Comparison of ENCODE assay signal across 8 mouse cellular contexts in the genomic region with DNA sequence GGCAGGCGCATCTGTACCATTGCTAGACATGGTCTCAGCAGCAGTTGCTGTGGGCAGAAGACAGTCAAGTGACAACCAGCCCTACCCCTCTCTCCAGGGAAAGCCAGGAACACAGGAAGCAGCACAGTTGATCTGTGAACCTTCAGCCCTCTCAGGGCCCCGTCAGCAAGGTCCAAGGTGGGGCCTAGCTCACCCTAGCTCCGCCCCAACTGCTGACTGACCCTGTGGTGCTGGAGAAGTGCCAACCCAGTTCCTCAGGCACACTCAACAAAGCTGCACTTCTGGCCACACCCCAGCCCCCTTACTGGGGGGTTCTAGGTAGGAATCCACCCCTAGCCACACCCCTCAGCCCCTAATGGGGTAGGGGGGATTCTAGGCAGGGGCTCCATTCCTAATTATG. TPM values are rescaled to one million over a fixed set of nuclear protein-coding genes. Genes with fewer than 3 reads are reported as not detected.
DNase-seq lines count a peak whose midpoint lies in the region; ATAC-seq lines count a peak whose summit lies in the region.

No protein-coding gene starts in this region.

- peak overlapping the region; percentile 94 for H3K27ac ChIP-seq in heart, embryonic 13.5 days (replicated peaks)
- H3K27ac ChIP-seq in neural tube, embryonic 15.5 days (replicated peaks), result no peak overlapping the region

- DNase-seq in testis, postnatal 10 days (ENCODE audit: low spot score), result peak; percentile 73
- DNase-seq in testis, postnatal 14 days (ENCODE audit: low spot score), result no peak
- DNase-seq in kidney, postnatal 4 days, result peak; percentile 70 to 79
- no peak for DNase-seq in Muller cell, postnatal 12 days (ENCODE audit: inconsistent ontology term)
- no peak for DNase-seq in thymus, postnatal 14 days
- no peak for DNase-seq in layer of hippocampus, adult 9-10 months (ENCODE audit: low spot score)

- peak overlapping the region; percentile 88 for H3K9ac ChIP-seq in heart, embryonic 13.5 days
- no peak overlapping the region for H3K9ac ChIP-seq in neural tube, embryonic 15.5 days (replicated peaks)

- H3K27me3 ChIP-seq in heart, embryonic 13.5 days (replicated peaks), result no peaks in the 10 kb centered on the region
- no peaks in the 10 kb centered on the region for H3K27me3 ChIP-seq in neural tube, embryonic 15.5 days (replicated peaks)

- H3K4me3 ChIP-seq in heart, embryonic 13.5 days, result peak overlapping the region; percentile 62
- H3K4me3 ChIP-seq in neural tube, embryonic 15.5 days (replicated peaks), result no peak overlapping the region

- H3K36me3 ChIP-seq in heart, embryonic 13.5 days, result peaks cover 45% of the 10 kb centered on the region
- H3K36me3 ChIP-seq in neural tube, embryonic 15.5 days, result no peaks in the 10 kb centered on the region

- peaks cover 48% of the 10 kb centered on the region for H3K4me1 ChIP-seq in heart, embryonic 13.5 days
- H3K4me1 ChIP-seq in neural tube, embryonic 15.5 days, result peaks cover 34% of the 10 kb centered on the region

- ATAC-seq in heart, embryonic 13.5 days (ENCODE audit: extremely low read depth, insufficient number of reproducible peaks, low FRiP score, low TSS enrichment), result peak; percentile 10; the same call in 1 of the 2 replicates
- no peak for ATAC-seq in neural tube, embryonic 15.5 days (ENCODE audit: low FRiP score)

- no peaks in the 10 kb centered on the region for H3K9me3 ChIP-seq in heart, embryonic 13.5 days
- H3K9me3 ChIP-seq in neural tube, embryonic 15.5 days (replicated peaks), result no peaks in the 10 kb centered on the region

- peak overlapping the region; percentile 90 for H3K4me2 ChIP-seq in heart, embryonic 13.5 days
- peak overlapping the region; percentile 6; the same call in 1 of the 2 replicates for H3K4me2 ChIP-seq in neural tube, embryonic 15.5 days

- WGBS in heart, embryonic 13.5 days, result 42% methylated on average over 3 of the region's 3 CpGs
- WGBS in neural tube, embryonic 15.5 days, result 68% methylated on average over 3 of the region's 3 CpGs

RNA-seq across cellular contexts. Expression of a gene that starts 4.8 kb away (rescaled TPM):
- polyA plus RNA-seq in heart, embryonic 13.5 days (2015; fragmentation: Nextera tagmentation; extraction: Ambion mirVana), result 67.1 and 71.8 TPM in 2 replicates
- polyA plus RNA-seq in neural tube, embryonic 15.5 days (2015; fragmentation: Nextera tagmentation; extraction: Ambion mirVana), result 13.2 and 28.7 TPM in 2 replicates

RNA-seq across cellular contexts. Expression of a gene that starts 11.2 kb away (rescaled TPM):
- polyA plus RNA-seq in heart, embryonic 13.5 days (2015; fragmentation: Nextera tagmentation; extraction: Ambion mirVana), result 7.7 and 8.4 TPM in 2 replicates
- polyA plus RNA-seq in neural tube, embryonic 15.5 days (2015; fragmentation: Nextera tagmentation; extraction: Ambion mirVana), result 1.2 and 2.9 TPM in 2 replicates

RNA-seq across cellular contexts. Expression of a gene that starts 12.3 kb away (rescaled TPM):
- not detected in 2 replicates for polyA plus RNA-seq in heart, embryonic 13.5 days (2015; fragmentation: Nextera tagmentation; extraction: Ambion mirVana)
- polyA plus RNA-seq in neural tube, embryonic 15.5 days (2015; fragmentation: Nextera tagmentation; extraction: Ambion mirVana), result 0.34 TPM in 1 of 2 replicates, not detected in the other

RNA-seq across cellular contexts. Expression of a gene that starts 15.3 kb away (rescaled TPM):
- polyA plus RNA-seq in heart, embryonic 13.5 days (2015; fragmentation: Nextera tagmentation; extraction: Ambion mirVana), result 70.7 and 74.7 TPM in 2 replicates
- polyA plus RNA-seq in neural tube, embryonic 15.5 days (2015; fragmentation: Nextera tagmentation; extraction: Ambion mirVana), result 13.8 and 59.4 TPM in 2 replicates

RNA-seq across cellular contexts. Expression of a gene that starts 31.2 kb away (rescaled TPM):
- polyA plus RNA-seq in heart, embryonic 13.5 days (2015; fragmentation: Nextera tagmentation; extraction: Ambion mirVana), result 17.2 and 18.5 TPM in 2 replicates
- polyA plus RNA-seq in neural tube, embryonic 15.5 days (2015; fragmentation: Nextera tagmentation; extraction: Ambion mirVana), result 16.2 and 16.9 TPM in 2 replicates

Comparison
In these comparisons a context has a peak if more than half of its experiments do, and no peak if none do; other contexts are left out.
1. DNase-seq: peak in testis, postnatal 10 days (single experiment) and kidney, postnatal 4 days (2 of 2); none in testis, postnatal 14 days (single experiment), Muller cell, postnatal 12 days (single experiment), thymus, postnatal 14 days (single experiment) and layer of hippocampus, adult 9-10 months (single experiment).